Mouse (Mus musculus) intestine, embryonic 14.5 days (tissue): Measurements from ENCODE around the gene Scrn3. TPM values are rescaled to one million over a fixed set of nuclear protein-coding genes. Genes with fewer than 3 reads are reported as not detected.

Experiments used
- ATAC-seq: fragments of 200-750 bp; cut with Nextera tagmentation; replicated peaks from 2 replicates; pipeline ENCODE4 v1.8.0; 2017; ENCODE audit warnings: low read depth, moderate number of reproducible peaks, moderate TSS enrichment, moderate library complexity; ENCODE audit not compliant: low FRiP score, low TSS enrichment
- DNase-seq: peaks from one replicate; pipeline ENCODE4 v3.0.0-alpha.2; 2018; ENCODE audit warnings: low spot score
- H3K27ac ChIP-seq: fragments of 300-500 bp; sonication (generic); 2 replicates; pipeline ENCODE4 v1.5.1; 2014; ENCODE audit warnings: low read depth, mild to moderate bottlenecking, control low read depth
- H3K27me3 ChIP-seq: fragments of 300-500 bp; sonication (generic); replicated peaks from 2 replicates; pipeline ENCODE4 v1.6.1; 2014; ENCODE audit warnings: low read length, control low read depth; ENCODE audit not compliant: control insufficient read depth, insufficient read depth
- H3K36me3 ChIP-seq: fragments of 300-500 bp; sonication (generic); 2 replicates; pipeline ENCODE4 v1.6.1; 2014; ENCODE audit warnings: low read length, control low read depth; ENCODE audit not compliant: control insufficient read depth, insufficient read depth
- H3K4me1 ChIP-seq: fragments of 300-500 bp; sonication (generic); replicated peaks from 2 replicates; pipeline ENCODE4 v1.6.1; 2014; ENCODE audit warnings: low read length, control low read depth, mixed read lengths; ENCODE audit not compliant: control insufficient read depth, insufficient read depth
- H3K4me2 ChIP-seq: fragments of 300-500 bp; sonication (generic); 2 replicates; pipeline ENCODE4 v1.6.1; 2014; ENCODE audit warnings: low read length
- H3K4me3 ChIP-seq: fragments of 300-500 bp; sonication (generic); 2 replicates; pipeline ENCODE4 v1.5.1; 2014; ENCODE audit warnings: low read depth, low read length, control low read depth, mixed read lengths
- H3K9ac ChIP-seq: fragments of 300-500 bp; sonication (generic); 2 replicates; pipeline ENCODE4 v1.6.1; 2014; ENCODE audit warnings: mild to moderate bottlenecking, low read length
- H3K9me3 ChIP-seq: fragments of 300-500 bp; sonication (generic); 2 replicates; pipeline ENCODE4 v1.6.1; 2016; ENCODE audit warnings: low read length, control low read depth; ENCODE audit not compliant: control insufficient read depth
- WGBS: fragments of 180-500 bp; shearing (Covaris S2); extraction: QIAGEN DNeasy Blood & Tissue Kit; methylation state at CpG from one replicate; pipeline ENCODE4 v1.1.7; 2014; 5-methylcytosine and 5-hydroxymethylcytosine counted together
- polyA plus RNA-seq: library from polyadenylated mRNA; unstranded; fragments of >200 nt; fragmentation: Nextera tagmentation; extraction: Ambion mirVana; gene quantifications from 2 replicates; pipeline ENCODE4 v1.2.1, GENCODE M21; 2014

Scrn3 gene
- polyA plus RNA-seq, 1 experiment from 2014 or later: 12.6 TPM

DNA sequence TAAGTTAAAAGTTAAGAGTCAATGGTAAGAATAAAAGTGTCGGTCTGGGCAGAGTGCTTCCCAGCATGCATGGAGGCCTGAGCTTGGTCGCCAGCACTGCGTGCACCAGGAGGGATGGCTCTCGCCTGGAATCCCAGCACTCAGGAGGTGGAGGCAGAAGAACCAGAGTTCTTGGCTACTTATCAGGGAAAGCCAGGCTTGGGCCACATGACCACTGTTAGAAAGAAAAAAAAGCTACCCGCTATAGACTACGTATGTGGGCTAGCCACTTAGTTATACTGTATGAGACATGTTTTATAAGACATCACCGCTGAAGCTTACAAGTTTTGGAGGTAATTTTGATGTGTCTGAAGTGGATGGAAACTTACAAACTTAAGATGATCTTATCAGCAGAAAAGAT is 14.2 kb upstream of the Scrn3 start:
- 91% methylated on average over 7 of the region's 7 CpGs for WGBS
- no peak overlapping the region for H3K27ac ChIP-seq
- peaks cover 48% of the 10 kb centered on the region for H3K36me3 ChIP-seq
- ATAC-seq: no peak
- no peaks in the 10 kb centered on the region for H3K27me3 ChIP-seq
- H3K4me2 ChIP-seq: no peak overlapping the region
- H3K4me1 ChIP-seq: no peaks in the 10 kb centered on the region
- H3K4me3 ChIP-seq: no peak overlapping the region
- no peaks in the 10 kb centered on the region for H3K9me3 ChIP-seq
- H3K9ac ChIP-seq: no peak overlapping the region
- no peak for DNase-seq

DNA sequence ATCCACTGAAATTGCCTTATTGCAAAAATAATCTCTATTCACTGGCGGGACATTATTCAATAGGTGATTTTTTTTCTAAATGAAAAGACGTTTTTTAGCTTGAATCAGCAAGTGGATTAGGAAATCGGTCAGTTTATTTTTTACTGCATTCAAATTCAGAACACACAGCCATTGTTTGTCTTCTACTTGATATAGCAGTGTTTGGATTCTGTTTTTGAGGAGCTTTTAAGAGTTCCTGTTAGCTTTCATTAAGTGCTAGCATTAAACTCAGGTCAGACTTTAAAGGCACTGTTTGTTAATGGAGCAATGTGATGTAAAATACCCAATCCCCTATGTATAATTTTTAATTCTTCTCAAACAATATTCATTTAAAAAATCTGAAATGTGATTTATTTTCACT is 13.6 kb upstream of the Scrn3 start:
- H3K36me3 ChIP-seq: peaks cover 53% of the 10 kb centered on the region
- no peak overlapping the region for H3K4me2 ChIP-seq
- WGBS: 87% methylated on average over 3 of the region's 3 CpGs
- ATAC-seq (no peak), DNase-seq (no peak)
- no peak overlapping the region for H3K9ac ChIP-seq
- no peaks in the 10 kb centered on the region for H3K4me1 ChIP-seq
- no peaks in the 10 kb centered on the region for H3K9me3 ChIP-seq
- H3K27me3 ChIP-seq: no peaks in the 10 kb centered on the region
- no peak overlapping the region for H3K4me3 ChIP-seq
- no peak overlapping the region for H3K27ac ChIP-seq

DNA sequence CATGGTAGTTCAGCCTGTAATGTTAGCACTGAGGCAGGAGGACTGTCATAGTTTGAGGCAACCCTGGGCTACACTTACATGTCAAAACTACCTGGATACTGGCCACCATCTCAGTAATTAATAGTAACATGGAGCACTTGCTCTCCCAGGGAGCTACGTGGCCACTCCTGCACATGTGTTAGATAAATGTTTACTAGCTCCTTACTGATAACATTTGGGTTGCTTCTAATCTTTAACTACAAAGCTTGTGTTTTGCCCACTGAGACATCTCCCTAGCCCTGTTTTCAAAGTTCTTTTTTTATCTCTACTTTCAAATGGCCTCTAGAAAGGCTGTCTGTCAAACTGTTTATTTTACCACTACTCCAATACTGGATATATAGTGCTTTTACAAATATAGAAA is 10.4 kb upstream of the Scrn3 start:
- Histone ChIP-seq H3K4me3 (no peak overlapping the region), H3K27me3 (no peaks in the 10 kb centered on the region), H3K4me1 (no peaks in the 10 kb centered on the region), H3K4me2 (no peak overlapping the region), H3K27ac (no peak overlapping the region), H3K9me3 (no peaks in the 10 kb centered on the region), H3K36me3 (peaks cover 67% of the 10 kb centered on the region), H3K9ac (no peak overlapping the region)
- 53% methylated on average over 1 of the region's 1 CpGs for WGBS
- ATAC-seq (no peak), DNase-seq (no peak)

DNA sequence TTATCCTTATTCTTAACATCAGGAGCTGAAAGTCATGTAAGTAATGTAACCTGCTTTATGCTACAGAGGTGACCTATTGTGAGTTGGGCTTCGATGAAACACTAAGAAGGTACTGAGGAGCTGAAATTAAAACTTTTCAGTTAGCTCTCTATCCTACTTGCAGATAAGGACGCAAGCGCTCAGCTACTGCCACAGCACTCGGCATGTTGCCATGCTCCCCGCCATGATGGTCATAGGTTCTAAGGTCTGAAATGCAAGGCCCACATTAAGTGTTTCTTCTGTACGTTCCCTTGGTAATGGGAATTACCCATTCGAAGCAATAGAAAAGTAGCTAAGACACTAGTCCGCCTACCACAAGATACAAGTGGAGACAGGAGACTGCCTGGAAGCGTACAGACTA is 9.7 kb upstream of the Scrn3 start:
- ATAC-seq (no peak), DNase-seq (no peak)
- Histone ChIP-seq H3K4me1 (no peaks in the 10 kb centered on the region), H3K9me3 (no peaks in the 10 kb centered on the region), H3K36me3 (peaks cover 68% of the 10 kb centered on the region), H3K27ac (no peak overlapping the region), H3K27me3 (no peaks in the 10 kb centered on the region), H3K4me2 (no peak overlapping the region), H3K4me3 (no peak overlapping the region), H3K9ac (no peak overlapping the region)
- 93% methylated on average over 9 of the region's 9 CpGs for WGBS

DNA sequence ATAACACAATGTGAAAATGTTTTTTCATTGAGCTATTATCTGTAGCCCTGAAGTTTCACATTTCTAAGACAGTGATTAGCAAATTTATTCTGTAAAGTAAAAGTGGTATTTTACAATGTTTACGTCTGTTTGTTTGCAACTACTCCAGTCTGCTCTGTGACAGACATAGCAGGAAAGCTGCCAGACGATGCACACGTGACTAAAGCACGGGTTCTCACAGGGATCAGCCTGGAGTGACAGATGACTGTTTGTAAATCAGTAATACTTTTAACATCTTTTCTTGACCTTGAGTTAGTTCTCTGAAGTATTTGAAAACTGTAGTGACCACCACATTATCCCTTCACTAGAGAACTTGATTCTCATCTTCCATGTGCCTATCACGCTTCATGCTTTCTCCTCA is 7.9 kb upstream of the Scrn3 start:
- H3K36me3 ChIP-seq: peaks cover 70% of the 10 kb centered on the region
- ATAC-seq (no peak), DNase-seq (no peak)
- no peak overlapping the region for H3K27ac ChIP-seq
- WGBS: 82% methylated on average over 5 of the region's 5 CpGs
- no peaks in the 10 kb centered on the region for H3K4me1 ChIP-seq
- H3K27me3 ChIP-seq: no peaks in the 10 kb centered on the region
- H3K4me2 ChIP-seq: no peak overlapping the region
- H3K9me3 ChIP-seq: no peaks in the 10 kb centered on the region
- H3K9ac ChIP-seq: no peak overlapping the region
- no peak overlapping the region for H3K4me3 ChIP-seq

DNA sequence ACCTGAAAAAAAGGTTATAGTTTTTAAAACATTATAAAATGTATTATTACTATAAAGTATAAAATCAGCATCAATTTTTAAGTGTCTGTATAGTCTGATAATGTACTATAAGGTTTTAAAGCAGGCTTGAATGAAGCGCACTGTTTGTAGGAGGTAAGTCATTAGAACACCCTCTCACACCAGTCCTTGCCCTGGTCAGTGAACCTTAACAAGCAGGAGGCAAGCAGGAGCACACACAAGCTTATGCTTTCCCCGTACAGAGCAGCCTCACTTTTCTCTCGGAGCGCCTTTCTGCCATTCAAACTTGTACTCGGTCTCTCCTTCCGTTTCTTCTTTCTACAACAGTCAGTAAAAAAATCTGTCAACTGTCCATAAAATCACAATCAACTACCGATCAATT is 6.4 kb upstream of the Scrn3 start:
- no peak overlapping the region for H3K9ac ChIP-seq
- peaks cover under 1% of the 10 kb centered on the region; the same call in 1 of the 2 replicates for H3K4me1 ChIP-seq
- ATAC-seq (no peak), DNase-seq (no peak)
- H3K27ac ChIP-seq: no peak overlapping the region
- no peak overlapping the region for H3K4me2 ChIP-seq
- no peaks in the 10 kb centered on the region for H3K9me3 ChIP-seq
- WGBS: 93% methylated on average over 7 of the region's 7 CpGs
- peaks cover 71% of the 10 kb centered on the region for H3K36me3 ChIP-seq
- H3K4me3 ChIP-seq: no peak overlapping the region
- H3K27me3 ChIP-seq: no peaks in the 10 kb centered on the region

DNA sequence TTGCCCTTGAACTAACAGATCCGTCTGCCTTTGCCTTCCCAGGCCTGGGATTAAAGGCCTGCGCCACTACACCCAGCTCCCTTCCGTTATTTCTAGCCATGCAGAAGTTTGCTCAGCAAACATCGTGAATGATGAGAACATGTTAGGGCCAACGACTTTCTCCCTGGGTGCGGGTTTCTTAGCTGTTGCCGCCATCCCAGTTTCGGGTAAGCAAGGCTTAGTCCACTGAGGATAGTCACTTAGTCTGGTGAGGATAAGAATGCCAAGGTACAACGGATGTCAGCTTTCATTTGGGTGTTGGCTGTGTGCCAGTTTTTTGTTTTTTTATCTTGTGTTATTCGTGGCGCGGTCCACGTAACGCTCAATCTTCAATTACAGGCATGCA is 708 bp downstream of the Scrn3 start:
- Histone ChIP-seq H3K27me3 (no peaks in the 10 kb centered on the region), H3K9ac (peak overlapping the region; percentile 71), H3K4me3 (peak overlapping the region; percentile 99), H3K4me2 (peak overlapping the region; percentile 57), H3K36me3 (peaks cover 21% of the 10 kb centered on the region), H3K4me1 (peaks cover 7% of the 10 kb centered on the region), H3K27ac (peak overlapping the region; percentile 82; the same call in 1 of the 2 replicates), H3K9me3 (no peaks in the 10 kb centered on the region)
- peak; percentile 78 for DNase-seq
- ATAC-seq: 0 out of 2 replicates have a peak, but pooled peaks have one; percentile 32
- 39% methylated on average over 14 of the region's 14 CpGs for WGBS

DNA sequence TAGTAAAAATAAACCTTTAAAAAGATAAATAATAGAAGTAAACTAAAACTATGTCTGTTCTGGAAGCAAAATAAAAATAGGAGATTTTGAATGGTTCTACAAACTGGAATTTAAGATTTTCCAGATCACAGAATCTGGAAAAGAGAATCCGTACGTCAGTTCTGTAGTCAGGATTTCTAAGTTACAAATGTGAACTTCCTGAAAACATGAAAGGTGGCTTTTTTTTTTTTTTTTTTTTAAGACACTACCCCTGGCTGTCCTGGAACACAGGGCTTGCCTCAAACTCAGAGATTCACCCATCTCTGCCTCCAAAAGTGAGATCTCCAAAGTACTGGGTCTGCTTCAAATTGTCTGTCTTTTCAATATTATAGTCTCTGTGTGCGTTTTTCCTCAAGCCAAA is 1.9 kb downstream of the Scrn3 start:
- Histone ChIP-seq H3K27me3 (no peaks in the 10 kb centered on the region), H3K9me3 (no peaks in the 10 kb centered on the region), H3K9ac (no peak overlapping the region), H3K4me2 (no peak overlapping the region), H3K27ac (no peak overlapping the region), H3K4me3 (no peak overlapping the region), H3K36me3 (peaks cover 9% of the 10 kb centered on the region), H3K4me1 (peaks cover 7% of the 10 kb centered on the region)
- ATAC-seq: no peak
- DNase-seq: no peak
- WGBS: 93% methylated on average over 3 of the region's 3 CpGs

DNA sequence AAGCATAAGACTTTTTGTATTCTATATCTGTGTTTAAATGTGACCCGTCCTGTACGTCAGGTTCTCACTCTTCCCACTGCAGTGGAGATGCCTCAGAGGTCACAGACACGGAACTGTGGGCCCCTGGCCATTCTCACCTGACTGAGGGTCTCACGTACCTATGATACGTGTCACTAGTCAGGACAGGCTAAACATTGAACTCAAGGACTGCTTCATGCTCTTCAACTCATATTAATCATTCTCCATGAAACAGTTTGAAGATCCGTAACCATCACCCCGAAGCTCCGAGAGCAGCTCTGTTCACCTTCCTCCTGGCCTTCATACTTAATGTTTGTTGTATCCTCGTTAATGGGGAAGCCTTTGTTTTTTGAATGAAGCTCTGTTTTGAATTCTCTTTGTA is 5.0 kb downstream of the Scrn3 start:
- DNase-seq (no peak), ATAC-seq (no peak)
- Histone ChIP-seq H3K36me3 (no peaks in the 10 kb centered on the region), H3K9me3 (no peaks in the 10 kb centered on the region), H3K4me2 (no peak overlapping the region), H3K4me1 (no peaks in the 10 kb centered on the region), H3K27me3 (no peaks in the 10 kb centered on the region), H3K9ac (no peak overlapping the region), H3K4me3 (no peak overlapping the region), H3K27ac (no peak overlapping the region)
- 93% methylated on average over 9 of the region's 9 CpGs for WGBS
